Mouse (Mus musculus): ENCODE data around the gene Ccl24. TPM values are rescaled to one million over a fixed set of nuclear protein-coding genes. Genes with fewer than 3 reads are reported as not detected.

The Ccl24 gene
- polyA plus RNA-seq, 1 experiment from 2014 or later = 0.66 TPM

Other genes starting within 250 kb of the Ccl24 start
- gene Fkbp6, start 223.0 kb downstream of the Ccl24 start, polyA plus RNA-seq (2014; fragmentation: Nextera tagmentation; extraction: Ambion mirVana) = 0.26 TPM in 1 of 2 replicates, not detected in the other
- not detected in 2 replicates for gene Trim50, start 219.8 kb downstream of the Ccl24 start, polyA plus RNA-seq (2014; fragmentation: Nextera tagmentation; extraction: Ambion mirVana)
- gene Nsun5, start 203.1 kb downstream of the Ccl24 start, polyA plus RNA-seq (2014; fragmentation: Nextera tagmentation; extraction: Ambion mirVana) = 15.8 and 16.1 TPM in 2 replicates
- gene Pom121, start 178.5 kb downstream of the Ccl24 start, polyA plus RNA-seq (2014; fragmentation: Nextera tagmentation; extraction: Ambion mirVana) = 8.2 and 10.7 TPM in 2 replicates
- 30.2 and 31.7 TPM in 2 replicates for gene Hip1, start 27.9 kb downstream of the Ccl24 start, polyA plus RNA-seq (2014; fragmentation: Nextera tagmentation; extraction: Ambion mirVana)
- not detected in 2 replicates for gene Ccl26, start 9.5 kb downstream of the Ccl24 start, polyA plus RNA-seq (2014; fragmentation: Nextera tagmentation; extraction: Ambion mirVana)
- 34.2 and 36.7 TPM in 2 replicates for gene Rhbdd2, start 59.6 kb upstream of the Ccl24 start, polyA plus RNA-seq (2014; fragmentation: Nextera tagmentation; extraction: Ambion mirVana)
- 33.2 and 34.9 TPM in 2 replicates for gene Por, start 97.0 kb upstream of the Ccl24 start, polyA plus RNA-seq (2014; fragmentation: Nextera tagmentation; extraction: Ambion mirVana)
- 34.1 and 34.6 TPM in 2 replicates for gene Tmem120a, start 171.4 kb upstream of the Ccl24 start, polyA plus RNA-seq (2014; fragmentation: Nextera tagmentation; extraction: Ambion mirVana)
- gene Styxl1, start 205.3 kb upstream of the Ccl24 start, polyA plus RNA-seq (2014; fragmentation: Nextera tagmentation; extraction: Ambion mirVana) = 0.26 and 0.42 TPM in 2 replicates
- gene Mdh2, start 205.4 kb upstream of the Ccl24 start, polyA plus RNA-seq (2014; fragmentation: Nextera tagmentation; extraction: Ambion mirVana) = 1,172 and 1,176 TPM in 2 replicates
- gene Srrm3, start 233.8 kb upstream of the Ccl24 start, polyA plus RNA-seq (2014; fragmentation: Nextera tagmentation; extraction: Ambion mirVana) = 0.15 TPM in 1 of 2 replicates, not detected in the other